Mouse (Mus musculus) midbrain, embryonic 16.5 days (tissue): ENCODE measurements around the gene Nptn. TPM values are rescaled to one million over a fixed set of nuclear protein-coding genes. Genes with fewer than 3 reads are reported as not detected.

Experiments used
- ATAC-seq: fragments of 200-750 bp; cut with Nextera tagmentation; 2 replicates; pipeline ENCODE4 v1.8.0; 2017; ENCODE audit warnings: moderate TSS enrichment
- H3K27ac ChIP-seq: fragments of 300-500 bp; sonication (generic); 2 replicates; pipeline ENCODE4 v1.5.1; 2014; ENCODE audit warnings: mild to moderate bottlenecking, low read length, mixed read lengths
- H3K27me3 ChIP-seq: fragments of 300-500 bp; sonication (generic); 2 replicates; pipeline ENCODE4 v1.6.1; 2014; ENCODE audit warnings: low read depth, low read length, mixed read lengths; ENCODE audit not compliant: control insufficient read depth, insufficient read depth
- H3K36me3 ChIP-seq: fragments of 300-500 bp; sonication (generic); 2 replicates; pipeline ENCODE4 v1.6.1; 2014; ENCODE audit warnings: mild to moderate bottlenecking, low read length, moderate library complexity, mixed read lengths; ENCODE audit not compliant: control insufficient read depth, insufficient read depth
- H3K4me1 ChIP-seq: fragments of 300-500 bp; sonication (generic); 2 replicates; pipeline ENCODE4 v1.6.1; 2014; ENCODE audit warnings: mild to moderate bottlenecking, low read length, mixed read lengths; ENCODE audit not compliant: control insufficient read depth, insufficient read depth
- H3K4me2 ChIP-seq: fragments of 300-500 bp; sonication (generic); 2 replicates; pipeline ENCODE4 v1.6.1; 2014; ENCODE audit warnings: mild to moderate bottlenecking, low read length, mixed read lengths
- H3K4me3 ChIP-seq: fragments of 300-500 bp; sonication (generic); 2 replicates; pipeline ENCODE4 v1.5.1; 2014; ENCODE audit warnings: low read depth, mild to moderate bottlenecking, low read length, moderate library complexity, mixed read lengths
- H3K9ac ChIP-seq: fragments of 300-500 bp; sonication (generic); 2 replicates; pipeline ENCODE4 v1.6.1; 2014; ENCODE audit warnings: low read depth, low read length, mixed read lengths
- H3K9me3 ChIP-seq: fragments of 300-500 bp; sonication (generic); replicated peaks from 2 replicates; pipeline ENCODE4 v1.6.1; 2014; ENCODE audit warnings: mild to moderate bottlenecking, low read length, mixed read lengths; ENCODE audit not compliant: control insufficient read depth, poor library complexity, severe bottlenecking
- WGBS: fragments of 180-500 bp; shearing (Covaris S2); extraction: QIAGEN DNeasy Blood & Tissue Kit; methylation state at CpG from one replicate; pipeline ENCODE4 v1.1.7; 2014; 5-methylcytosine and 5-hydroxymethylcytosine counted together
- polyA plus RNA-seq: library from polyadenylated mRNA; unstranded; fragments of >200 nt; fragmentation: Nextera tagmentation; extraction: Ambion mirVana; gene quantifications from 2 replicates; pipeline ENCODE4 v1.2.1, GENCODE M21; 2015

Gene Nptn
- polyA plus RNA-seq, 1 experiment from 2014 or later = 197 TPM

GRCm38 (mm10) chr9:58657735-58658512, 75.9 kb downstream of the Nptn start:
- no peak overlapping the region for H3K27ac ChIP-seq
- no peaks in the 10 kb centered on the region for H3K4me1 ChIP-seq
- no peaks in the 10 kb centered on the region for H3K9me3 ChIP-seq
- no peak for ATAC-seq
- H3K4me2 ChIP-seq = no peak overlapping the region
- WGBS = 90% methylated on average over 5 of the region's 5 CpGs
- no peak overlapping the region for H3K4me3 ChIP-seq
- H3K9ac ChIP-seq = no peak overlapping the region
- H3K36me3 ChIP-seq = peaks cover 6% of the 10 kb centered on the region; the same call in 1 of the 2 replicates
- H3K27me3 ChIP-seq = no peaks in the 10 kb centered on the region

GRCm38 (mm10) chr9:58658596-58659309, 76.7 kb downstream of the Nptn start:
- Histone ChIP-seq H3K4me1 (no peaks in the 10 kb centered on the region), H3K27me3 (no peaks in the 10 kb centered on the region), H3K27ac (no peak overlapping the region), H3K9ac (no peak overlapping the region), H3K4me2 (no peak overlapping the region), H3K9me3 (no peaks in the 10 kb centered on the region), H3K4me3 (no peak overlapping the region), H3K36me3 (peaks cover 6% of the 10 kb centered on the region; the same call in 1 of the 2 replicates)
- 95% methylated on average over 4 of the region's 4 CpGs for WGBS
- no peak for ATAC-seq

GRCm38 (mm10) chr9:58659331-58659730, 77.3 kb downstream of the Nptn start:
- Histone ChIP-seq H3K36me3 (peaks cover 6% of the 10 kb centered on the region; the same call in 1 of the 2 replicates), H3K9ac (no peak overlapping the region), H3K27me3 (no peaks in the 10 kb centered on the region), H3K9me3 (no peaks in the 10 kb centered on the region), H3K4me1 (no peaks in the 10 kb centered on the region), H3K4me2 (no peak overlapping the region), H3K4me3 (no peak overlapping the region), H3K27ac (no peak overlapping the region)
- WGBS = 85% methylated on average over 3 of the region's 3 CpGs
- no peak for ATAC-seq

- H3K9ac ChIP-seq = no peak overlapping the region
- WGBS = 83% methylated on average over 9 of the region's 9 CpGs
- H3K4me3 ChIP-seq = no peak overlapping the region
- peaks cover 6% of the 10 kb centered on the region; the same call in 1 of the 2 replicates for H3K36me3 ChIP-seq
- no peak overlapping the region for H3K4me2 ChIP-seq
- no peaks in the 10 kb centered on the region for H3K27me3 ChIP-seq
- H3K4me1 ChIP-seq = no peaks in the 10 kb centered on the region
- no peak overlapping the region for H3K27ac ChIP-seq
- ATAC-seq = no peak
- H3K9me3 ChIP-seq = no peaks in the 10 kb centered on the region
These were observed 77.9 kb downstream of the Nptn start for GRCm38 (mm10) chr9:58659989-58660388.

- Histone ChIP-seq H3K27me3 (no peaks in the 10 kb centered on the region), H3K9me3 (no peaks in the 10 kb centered on the region), H3K4me3 (no peak overlapping the region), H3K4me1 (no peaks in the 10 kb centered on the region), H3K36me3 (peaks cover 7% of the 10 kb centered on the region; the same call in 1 of the 2 replicates), H3K9ac (no peak overlapping the region), H3K27ac (no peak overlapping the region), H3K4me2 (no peak overlapping the region)
- ATAC-seq = no peak
- WGBS = 95% methylated on average over 3 of the region's 3 CpGs
These were observed 78.6 kb downstream of the Nptn start for GRCm38 (mm10) chr9:58660673-58661072.

GRCm38 (mm10) chr9:58662007-58662406, 80.0 kb downstream of the Nptn start:
- Histone ChIP-seq H3K27me3 (no peaks in the 10 kb centered on the region), H3K9me3 (no peaks in the 10 kb centered on the region), H3K4me2 (no peak overlapping the region), H3K4me3 (no peak overlapping the region), H3K9ac (no peak overlapping the region), H3K27ac (no peak overlapping the region), H3K36me3 (peaks cover 8% of the 10 kb centered on the region; the same call in 1 of the 2 replicates), H3K4me1 (no peaks in the 10 kb centered on the region)
- WGBS = 90% methylated on average over 4 of the region's 4 CpGs
- ATAC-seq = no peak

- Histone ChIP-seq H3K27me3 (no peaks in the 10 kb centered on the region), H3K9me3 (no peaks in the 10 kb centered on the region), H3K36me3 (peaks cover 8% of the 10 kb centered on the region; the same call in 1 of the 2 replicates), H3K4me3 (no peak overlapping the region), H3K9ac (no peak overlapping the region), H3K4me2 (no peak overlapping the region), H3K4me1 (no peaks in the 10 kb centered on the region), H3K27ac (no peak overlapping the region)
- 78% methylated on average over 3 of the region's 3 CpGs for WGBS
- no peak for ATAC-seq
These were observed 80.8 kb downstream of the Nptn start for GRCm38 (mm10) chr9:58662791-58663190.

- ATAC-seq = no peak
- H3K9ac ChIP-seq = no peak overlapping the region
- no peak overlapping the region for H3K27ac ChIP-seq
- H3K4me1 ChIP-seq = no peaks in the 10 kb centered on the region
- H3K4me2 ChIP-seq = no peak overlapping the region
- H3K36me3 ChIP-seq = peaks cover 8% of the 10 kb centered on the region; the same call in 1 of the 2 replicates
- no peaks in the 10 kb centered on the region for H3K9me3 ChIP-seq
- no peaks in the 10 kb centered on the region for H3K27me3 ChIP-seq
- WGBS = 86% methylated on average over 9 of the region's 9 CpGs
- H3K4me3 ChIP-seq = no peak overlapping the region
These were observed 83.5 kb downstream of the Nptn start for GRCm38 (mm10) chr9:58665492-58665891.

GRCm38 (mm10) chr9:58666191-58666590, 84.2 kb downstream of the Nptn start:
- H3K27ac ChIP-seq = no peak overlapping the region
- H3K4me1 ChIP-seq = no peaks in the 10 kb centered on the region
- H3K9me3 ChIP-seq = no peaks in the 10 kb centered on the region
- H3K27me3 ChIP-seq = no peaks in the 10 kb centered on the region
- peaks cover 8% of the 10 kb centered on the region; the same call in 1 of the 2 replicates for H3K36me3 ChIP-seq
- ATAC-seq = no peak
- no peak overlapping the region for H3K4me3 ChIP-seq
- H3K4me2 ChIP-seq = no peak overlapping the region
- 46% methylated on average over 9 of the region's 9 CpGs for WGBS
- no peak overlapping the region for H3K9ac ChIP-seq
